Mouse (Mus musculus): ENCODE results near the gene Cfap43.

Gene Cfap43

GRCm38 (mm10) chr19:47713457-47713856 lies 205.6 kb downstream of the Cfap43 start:
- DNase-seq (ENCODE audit: low read depth, low spot score) = no peak

GRCm38 (mm10) chr19:47710376-47710775 lies 208.7 kb downstream of the Cfap43 start:
- no peak for DNase-seq (ENCODE audit: low read depth, low spot score)

DNA sequence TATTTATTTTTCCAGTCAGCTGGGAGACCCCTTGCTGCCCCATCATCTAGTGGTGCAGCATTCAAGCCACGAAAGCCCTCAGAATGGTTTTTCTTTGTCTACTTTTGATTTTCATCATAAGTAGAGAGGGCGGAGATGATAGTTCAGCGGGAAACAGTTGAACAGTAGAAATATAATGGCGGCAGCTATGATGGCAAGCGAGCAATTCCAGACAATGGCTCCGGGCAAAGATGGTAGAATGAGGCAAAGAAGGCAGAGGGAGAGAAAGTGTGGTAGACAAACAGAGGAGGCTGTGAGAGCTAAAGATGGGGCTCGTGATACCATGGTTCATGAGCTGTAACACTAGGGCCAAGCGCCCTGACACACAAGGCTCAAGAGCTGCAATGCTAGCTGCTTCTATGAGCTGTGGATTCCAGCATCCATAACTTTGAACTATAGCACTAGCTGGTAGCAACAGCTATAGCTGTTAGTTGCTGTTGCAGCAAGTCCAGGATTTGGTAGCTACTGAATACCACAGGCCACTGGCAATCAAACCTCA lies 213.2 kb downstream of the Cfap43 start:
- DNase-seq (ENCODE audit: low read depth, low spot score) = no peak

DNA sequence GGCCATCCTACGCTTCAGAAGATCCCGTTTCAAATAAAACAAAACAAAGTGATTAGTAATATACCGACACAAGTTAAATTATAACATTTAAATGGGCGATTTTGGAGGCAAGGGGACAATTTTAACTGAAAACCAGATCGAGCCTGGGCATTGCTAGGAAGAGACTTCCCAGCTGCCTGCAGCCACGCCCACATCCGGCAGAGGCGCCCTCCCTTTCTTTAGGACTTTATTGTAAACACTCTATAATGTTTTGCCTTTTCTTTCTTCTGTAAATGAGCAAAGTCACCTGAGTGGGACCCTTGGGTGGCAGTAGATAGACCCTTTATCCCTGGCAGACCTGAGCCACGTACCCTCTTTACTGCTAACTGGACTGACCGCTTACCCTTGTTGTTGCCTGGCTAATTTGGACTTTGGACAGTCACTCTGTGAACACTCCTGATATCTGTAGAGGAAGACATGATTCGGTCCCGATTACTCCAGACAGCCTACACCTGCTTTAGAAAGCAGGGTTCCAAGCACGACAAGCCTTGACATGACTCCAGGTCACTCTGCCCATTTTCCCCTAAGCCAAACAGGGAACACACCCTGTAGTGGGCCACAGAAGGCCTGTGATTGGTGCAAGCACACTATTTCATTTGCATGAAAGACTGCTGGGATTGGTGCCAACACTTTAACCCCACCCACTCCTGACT lies 213.9 kb downstream of the Cfap43 start:
- no peak for DNase-seq (ENCODE audit: low read depth, low spot score)

DNA sequence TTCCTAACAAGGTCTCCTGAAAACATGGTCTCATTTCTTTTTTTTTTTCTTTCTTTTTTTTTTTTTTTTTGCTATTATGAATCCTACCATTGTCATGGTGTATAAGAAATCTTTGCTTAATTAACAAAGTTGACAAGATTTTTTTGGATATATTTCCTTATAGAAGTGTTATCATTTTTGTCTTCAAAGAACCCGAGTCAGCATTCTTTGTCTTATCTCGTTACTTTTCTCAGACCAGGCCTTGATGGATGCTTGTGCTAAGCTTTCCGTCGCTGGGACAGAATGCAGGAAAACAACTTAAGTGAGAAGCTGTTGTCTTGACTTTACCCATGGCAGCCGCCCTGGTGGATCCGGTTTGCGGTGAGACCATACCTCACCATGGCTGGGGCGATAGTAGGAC lies 218.6 kb downstream of the Cfap43 start:
- no peak for DNase-seq (ENCODE audit: low read depth, low spot score)

DNA sequence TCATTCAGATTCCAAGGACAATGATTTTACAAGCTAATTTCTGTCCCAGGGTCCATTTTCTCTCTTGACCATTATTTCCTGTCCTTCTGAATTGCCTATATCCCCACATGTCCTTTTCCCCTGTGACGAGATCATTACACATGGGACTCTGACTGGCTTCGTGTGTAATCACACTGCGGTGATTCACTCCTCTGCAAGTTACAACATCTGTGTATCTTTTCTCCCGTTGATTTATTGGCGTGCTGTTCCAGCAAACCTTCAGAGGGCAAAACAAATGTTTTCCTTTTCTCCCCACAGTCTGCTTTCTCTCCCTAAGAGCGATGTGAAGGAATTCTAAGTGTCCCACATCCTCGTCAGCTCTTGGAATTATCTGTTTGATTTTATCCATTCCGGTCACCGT lies 219.3 kb downstream of the Cfap43 start:
- no peak for DNase-seq (ENCODE audit: low read depth, low spot score)

GRCm38 (mm10) chr19:47698266-47698665 lies 220.8 kb downstream of the Cfap43 start:
- DNase-seq (ENCODE audit: low read depth, low spot score) = no peak

GRCm38 (mm10) chr19:47697067-47697466 lies 222.0 kb downstream of the Cfap43 start:
- no peak for DNase-seq (ENCODE audit: low read depth, low spot score)

- no peak for DNase-seq (ENCODE audit: low read depth, low spot score)
These were observed 222.7 kb downstream of the Cfap43 start for GRCm38 (mm10) chr19:47696411-47696810.

GRCm38 (mm10) chr19:47695725-47696124 lies 223.4 kb downstream of the Cfap43 start:
- no peak for DNase-seq (ENCODE audit: low read depth, low spot score)

DNA sequence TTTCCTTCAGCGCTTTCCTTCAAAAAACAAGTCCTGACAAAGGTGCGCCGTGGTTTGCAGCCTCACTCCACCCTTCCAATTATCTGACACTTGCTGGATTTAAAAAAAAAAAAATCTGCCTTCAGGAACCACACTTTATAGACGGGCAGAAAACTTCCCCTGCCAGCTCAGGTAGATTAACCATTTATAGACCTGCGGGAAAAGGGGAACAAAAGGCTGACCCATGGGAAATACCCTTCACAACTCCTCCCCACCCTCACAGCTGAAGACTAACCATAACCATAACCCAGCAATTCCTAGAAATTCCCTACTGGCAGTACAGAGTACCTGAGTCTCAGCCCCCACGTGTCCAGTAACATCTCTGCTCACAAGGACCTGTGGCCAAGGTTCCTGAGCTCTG lies 227.1 kb downstream of the Cfap43 start, which contains the start of gene Col17a1:
Gene Col17a1, minus strand, starts transcription at position 101 of the 400 bp plus-strand sequence.
- DNase-seq (ENCODE audit: low read depth, low spot score) = no peak

DNA sequence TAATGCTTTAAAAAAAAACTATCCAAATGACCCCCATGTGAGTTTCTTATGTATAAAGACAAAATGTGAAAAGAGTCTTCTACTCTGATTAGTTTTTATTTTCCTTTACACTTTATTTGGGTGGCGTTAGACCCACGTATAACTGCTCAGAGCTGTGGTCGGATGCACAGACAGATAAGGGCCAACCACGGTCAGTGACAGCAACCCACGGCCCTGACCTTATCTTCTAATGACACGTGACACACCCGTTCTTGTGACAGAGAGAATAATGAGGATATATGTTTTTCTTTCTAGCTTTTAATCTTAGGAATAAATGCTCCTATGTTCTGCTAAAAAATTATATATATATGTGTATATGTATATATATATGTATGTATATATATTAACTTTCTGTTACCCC lies 229.5 kb downstream of the Cfap43 start:
- DNase-seq (ENCODE audit: low read depth, low spot score) = no peak
